Mouse (Mus musculus) intestine, embryonic 14.5 days (tissue): ENCODE results near the gene Gse1. TPM values are rescaled to one million over a fixed set of nuclear protein-coding genes. Genes with fewer than 3 reads are reported as not detected.

Experiments used
- ATAC-seq: fragments of 200-750 bp; cut with Nextera tagmentation; replicated peaks from 2 replicates; pipeline ENCODE4 v1.8.0; 2017; ENCODE audit warnings: low read depth, moderate number of reproducible peaks, moderate TSS enrichment, moderate library complexity; ENCODE audit not compliant: low FRiP score, low TSS enrichment
- DNase-seq: peaks from one replicate; pipeline ENCODE4 v3.0.0-alpha.2; 2018; ENCODE audit warnings: low spot score
- H3K27ac ChIP-seq: fragments of 300-500 bp; sonication (generic); 2 replicates; pipeline ENCODE4 v1.5.1; 2014; ENCODE audit warnings: low read depth, mild to moderate bottlenecking, control low read depth
- H3K27me3 ChIP-seq: fragments of 300-500 bp; sonication (generic); replicated peaks from 2 replicates; pipeline ENCODE4 v1.6.1; 2014; ENCODE audit warnings: low read length, control low read depth; ENCODE audit not compliant: control insufficient read depth, insufficient read depth
- H3K36me3 ChIP-seq: fragments of 300-500 bp; sonication (generic); 2 replicates; pipeline ENCODE4 v1.6.1; 2014; ENCODE audit warnings: low read length, control low read depth; ENCODE audit not compliant: control insufficient read depth, insufficient read depth
- H3K4me1 ChIP-seq: fragments of 300-500 bp; sonication (generic); replicated peaks from 2 replicates; pipeline ENCODE4 v1.6.1; 2014; ENCODE audit warnings: low read length, control low read depth, mixed read lengths; ENCODE audit not compliant: control insufficient read depth, insufficient read depth
- H3K4me2 ChIP-seq: fragments of 300-500 bp; sonication (generic); 2 replicates; pipeline ENCODE4 v1.6.1; 2014; ENCODE audit warnings: low read length
- H3K4me3 ChIP-seq: fragments of 300-500 bp; sonication (generic); 2 replicates; pipeline ENCODE4 v1.5.1; 2014; ENCODE audit warnings: low read depth, low read length, control low read depth, mixed read lengths
- H3K9ac ChIP-seq: fragments of 300-500 bp; sonication (generic); 2 replicates; pipeline ENCODE4 v1.6.1; 2014; ENCODE audit warnings: mild to moderate bottlenecking, low read length
- H3K9me3 ChIP-seq: fragments of 300-500 bp; sonication (generic); 2 replicates; pipeline ENCODE4 v1.6.1; 2016; ENCODE audit warnings: low read length, control low read depth; ENCODE audit not compliant: control insufficient read depth
- WGBS: fragments of 180-500 bp; shearing (Covaris S2); extraction: QIAGEN DNeasy Blood & Tissue Kit; methylation state at CpG from one replicate; pipeline ENCODE4 v1.1.7; 2014; 5-methylcytosine and 5-hydroxymethylcytosine counted together
- polyA plus RNA-seq: library from polyadenylated mRNA; unstranded; fragments of >200 nt; fragmentation: Nextera tagmentation; extraction: Ambion mirVana; gene quantifications from 2 replicates; pipeline ENCODE4 v1.2.1, GENCODE M21; 2014

Gene Gse1
- polyA plus RNA-seq, 1 experiment from 2014 or later = 13.3 TPM

- 65% methylated on average over 7 of the region's 7 CpGs for WGBS
- Histone ChIP-seq H3K27me3 (no peaks in the 10 kb centered on the region), H3K27ac (no peak overlapping the region), H3K9ac (no peak overlapping the region), H3K4me2 (no peak overlapping the region), H3K4me1 (peaks cover 50% of the 10 kb centered on the region), H3K4me3 (no peak overlapping the region), H3K9me3 (no peaks in the 10 kb centered on the region), H3K36me3 (no peaks in the 10 kb centered on the region)
- ATAC-seq (no peak), DNase-seq (no peak)
Observed at GRCm38 (mm10) chr8:120377803-120378189, 149.5 kb downstream of the Gse1 start.

- Histone ChIP-seq H3K4me1 (peaks cover 56% of the 10 kb centered on the region), H3K4me2 (no peak overlapping the region)
- WGBS = 51% methylated on average over 16 of the region's 16 CpGs
Observed at GRCm38 (mm10) chr8:120378306-120378705, 150.1 kb downstream of the Gse1 start.

GRCm38 (mm10) chr8:120379015-120379414 is 150.8 kb downstream of the Gse1 start:
- ATAC-seq = no peak
- peaks cover 59% of the 10 kb centered on the region for H3K4me1 ChIP-seq
- H3K27ac ChIP-seq = no peak overlapping the region
- 49% methylated on average over 3 of the region's 3 CpGs for WGBS
- no peaks in the 10 kb centered on the region for H3K9me3 ChIP-seq
- H3K4me3 ChIP-seq = no peak overlapping the region
- DNase-seq = no peak
- no peaks in the 10 kb centered on the region for H3K27me3 ChIP-seq
- no peak overlapping the region for H3K9ac ChIP-seq
- H3K4me2 ChIP-seq = no peak overlapping the region
- H3K36me3 ChIP-seq = no peaks in the 10 kb centered on the region

More at GRCm38 (mm10) chr8:120378306-120378705, 150.1 kb downstream of the Gse1 start:
- Histone ChIP-seq H3K36me3 (no peaks in the 10 kb centered on the region), H3K9ac (no peak overlapping the region), H3K9me3 (no peaks in the 10 kb centered on the region), H3K4me3 (no peak overlapping the region), H3K27ac (no peak overlapping the region), H3K27me3 (no peaks in the 10 kb centered on the region)
- DNase-seq = no peak
- ATAC-seq = no peak

DNA sequence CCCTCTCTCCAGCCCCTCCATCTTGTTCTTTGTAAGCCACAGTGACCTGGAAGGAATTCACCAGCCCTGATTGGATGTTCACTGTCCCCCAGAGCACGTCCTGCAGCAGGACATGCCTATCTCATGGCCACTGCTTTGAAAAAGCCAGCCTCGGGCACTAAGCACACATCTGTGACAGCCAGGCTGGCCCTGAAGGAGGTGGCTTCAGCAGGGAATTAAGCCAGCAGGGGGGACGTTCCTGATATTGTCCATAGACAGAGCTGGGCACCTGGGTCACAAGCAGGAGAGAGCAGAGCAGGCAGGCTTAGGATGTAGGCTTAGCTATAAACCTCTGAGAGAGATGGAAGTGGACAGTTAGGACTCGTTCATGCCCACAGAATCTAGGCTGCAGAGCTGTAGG is 153.6 kb downstream of the Gse1 start:
- Histone ChIP-seq H3K36me3 (no peaks in the 10 kb centered on the region), H3K9me3 (no peaks in the 10 kb centered on the region), H3K4me2 (no peak overlapping the region), H3K27me3 (no peaks in the 10 kb centered on the region), H3K9ac (no peak overlapping the region), H3K27ac (no peak overlapping the region), H3K4me1 (peaks cover 37% of the 10 kb centered on the region), H3K4me3 (no peak overlapping the region)
- WGBS = 63% methylated on average over 4 of the region's 4 CpGs
- no peak for DNase-seq
- no peak for ATAC-seq

GRCm38 (mm10) chr8:120382436-120383203 is 154.4 kb downstream of the Gse1 start:
- Histone ChIP-seq H3K36me3 (no peaks in the 10 kb centered on the region), H3K4me3 (no peak overlapping the region), H3K9ac (no peak overlapping the region), H3K27ac (peak overlapping the region; percentile 38; the same call in 1 of the 2 replicates), H3K4me1 (peaks cover 30% of the 10 kb centered on the region), H3K9me3 (no peaks in the 10 kb centered on the region), H3K27me3 (no peaks in the 10 kb centered on the region), H3K4me2 (no peak overlapping the region)
- no peak for DNase-seq
- no peak for ATAC-seq
- WGBS = 58% methylated on average over 19 of the region's 19 CpGs

- no peak overlapping the region for H3K4me2 ChIP-seq
- 73% methylated on average over 6 of the region's 6 CpGs for WGBS
- no peak overlapping the region for H3K4me3 ChIP-seq
- no peak for ATAC-seq
- peaks cover 26% of the 10 kb centered on the region for H3K4me1 ChIP-seq
- no peaks in the 10 kb centered on the region for H3K9me3 ChIP-seq
- no peak overlapping the region for H3K9ac ChIP-seq
- H3K27me3 ChIP-seq = no peaks in the 10 kb centered on the region
- H3K27ac ChIP-seq = peak overlapping the region; percentile 38; the same call in 1 of the 2 replicates
- no peak for DNase-seq
- H3K36me3 ChIP-seq = no peaks in the 10 kb centered on the region
Observed at GRCm38 (mm10) chr8:120383204-120383560, 154.9 kb downstream of the Gse1 start.

DNA sequence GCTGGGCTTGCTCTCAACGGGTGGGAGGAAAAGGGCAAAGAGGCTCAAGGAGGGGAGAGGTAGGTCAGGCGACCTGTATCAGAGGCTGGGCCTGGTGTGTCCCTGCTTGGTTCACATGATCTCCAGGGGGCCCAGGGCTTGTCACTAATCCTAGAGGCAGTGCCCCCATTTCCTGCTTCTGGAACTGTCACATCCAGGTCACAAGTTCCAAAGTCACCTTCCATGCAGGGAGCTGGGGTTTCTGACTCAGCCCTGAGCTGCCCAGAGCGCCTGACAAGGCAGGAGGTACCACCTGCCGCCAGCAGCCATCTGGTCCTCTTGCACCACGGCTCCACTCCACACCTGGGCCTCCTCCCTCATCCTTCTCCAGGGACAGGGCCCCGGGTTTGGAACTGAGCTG is 155.5 kb downstream of the Gse1 start:
- H3K9ac ChIP-seq = no peak overlapping the region

DNA sequence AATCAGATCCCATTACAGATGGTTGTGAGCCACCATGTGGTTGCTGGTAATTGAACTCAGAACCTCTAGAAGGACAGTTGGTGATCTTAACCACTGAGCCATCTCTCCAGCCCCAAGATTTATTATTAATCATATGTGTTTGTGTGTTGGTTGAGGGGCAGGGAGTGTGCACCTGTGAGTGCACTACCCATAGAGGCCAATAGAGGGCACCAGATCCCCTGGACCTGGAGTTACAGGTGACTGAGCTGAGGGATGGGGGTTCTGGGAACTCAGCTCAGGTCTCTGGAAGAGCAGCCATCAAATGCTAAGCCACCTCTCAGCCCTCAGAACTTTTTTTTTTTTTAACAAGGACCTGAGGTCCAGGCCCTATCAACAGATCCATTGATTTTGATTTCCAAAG is 156.5 kb downstream of the Gse1 start:
- Histone ChIP-seq H3K9me3 (no peaks in the 10 kb centered on the region), H3K27ac (no peak overlapping the region), H3K4me1 (peaks cover 20% of the 10 kb centered on the region), H3K4me2 (no peak overlapping the region), H3K4me3 (no peak overlapping the region), H3K27me3 (no peaks in the 10 kb centered on the region), H3K9ac (no peak overlapping the region), H3K36me3 (no peaks in the 10 kb centered on the region)
- ATAC-seq (no peak), DNase-seq (no peak)

More for the DNA sequence above, 155.5 kb downstream of the Gse1 start:
- H3K27me3 ChIP-seq = no peaks in the 10 kb centered on the region
- H3K27ac ChIP-seq = no peak overlapping the region
- no peaks in the 10 kb centered on the region for H3K36me3 ChIP-seq
- no peaks in the 10 kb centered on the region for H3K9me3 ChIP-seq
- H3K4me3 ChIP-seq = no peak overlapping the region
- ATAC-seq (no peak; the same call in 1 of the 2 replicates), DNase-seq (no peak)
- 43% methylated on average over 6 of the region's 6 CpGs for WGBS
- H3K4me2 ChIP-seq = no peak overlapping the region
- H3K4me1 ChIP-seq = peaks cover 20% of the 10 kb centered on the region

DNA sequence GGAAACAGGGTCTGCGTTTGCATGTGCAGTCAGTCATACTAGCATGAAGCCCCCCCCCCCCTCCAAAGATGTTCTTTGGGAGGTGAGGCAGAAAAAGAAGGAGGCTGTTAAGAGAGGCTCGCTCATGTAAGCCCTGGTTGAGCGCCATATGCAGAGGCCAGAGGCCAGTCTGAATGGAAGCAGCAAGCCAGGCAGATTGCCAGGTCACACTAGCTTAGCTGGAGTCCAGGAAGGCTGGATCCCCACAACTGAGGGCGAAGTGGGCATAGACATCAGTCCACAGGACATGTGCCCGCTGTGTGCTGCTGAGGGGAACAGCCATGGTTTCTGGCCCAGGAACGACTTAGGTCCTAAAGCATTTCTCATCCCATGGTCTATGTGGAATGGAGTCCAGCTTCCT is 160.0 kb downstream of the Gse1 start:
- H3K36me3 ChIP-seq = no peaks in the 10 kb centered on the region
- H3K9me3 ChIP-seq = no peaks in the 10 kb centered on the region
- peaks cover 21% of the 10 kb centered on the region for H3K4me1 ChIP-seq
- H3K4me3 ChIP-seq = no peak overlapping the region
- no peak for DNase-seq
- H3K4me2 ChIP-seq = no peak overlapping the region
- WGBS = 89% methylated on average over 6 of the region's 6 CpGs
- no peak overlapping the region for H3K27ac ChIP-seq
- H3K27me3 ChIP-seq = no peaks in the 10 kb centered on the region
- no peak for ATAC-seq
- H3K9ac ChIP-seq = no peak overlapping the region
